Mouse (Mus musculus): ENCODE data around the gene Slc45a3.

The Slc45a3 gene

GRCm38 (mm10) chr1:132026925-132027646, 64.3 kb downstream of the Slc45a3 start:
- in situ Hi-C loops (cut with MboI) = no loop called here

GRCm38 (mm10) chr1:132027978-132028377, 65.2 kb downstream of the Slc45a3 start:
- in situ Hi-C loops (cut with MboI) = no loop called here

GRCm38 (mm10) chr1:132028413-132028812, 65.6 kb downstream of the Slc45a3 start:
- in situ Hi-C loops (cut with MboI) = no loop called here

GRCm38 (mm10) chr1:132030574-132030973, 67.8 kb downstream of the Slc45a3 start:
- in situ Hi-C loops (cut with MboI) = loop anchor here (5.0 kb wide), 1 partner anchor 33 kb away; no protein-coding TSS in a partner anchor

GRCm38 (mm10) chr1:132032172-132032571, 69.4 kb downstream of the Slc45a3 start:
- in situ Hi-C loops (cut with MboI) = loop anchor here (5.0 kb wide), 1 partner anchor 35 kb away; no protein-coding TSS in a partner anchor
